Mouse (Mus musculus) kidney, adult 2 months (tissue): ENCODE results near the gene Sh3bgrl3. TPM values are rescaled to one million over a fixed set of nuclear protein-coding genes. Genes with fewer than 3 reads are reported as not detected.

Experiments
- DNase-seq: peaks from one replicate; pipeline ENCODE4 v3.0.0; 2021
- H3K27ac ChIP-seq: fragments of 200-500 bp; 2 replicates; pipeline ENCODE4 v1.5.1; 2012; ENCODE audit warnings: low read depth, low read length, control low read depth, inconsistent platforms; ENCODE audit not compliant: insufficient read depth
- H3K27me3 ChIP-seq: fragments of 200-500 bp; replicated peaks from 2 replicates; pipeline ENCODE4 v1.6.1; 2012; ENCODE audit warnings: mild to moderate bottlenecking, moderate library complexity, low read length, inconsistent platforms; ENCODE audit not compliant: control insufficient read depth, insufficient read depth
- H3K36me3 ChIP-seq: fragments of 200-500 bp; 2 replicates; pipeline ENCODE4 v1.6.1; 2012; ENCODE audit warnings: mild to moderate bottlenecking, moderate library complexity, low read length, inconsistent platforms; ENCODE audit not compliant: control insufficient read depth, insufficient read depth
- H3K4me1 ChIP-seq: fragments of 200-500 bp; 2 replicates; pipeline ENCODE4 v1.6.1; 2011; ENCODE audit warnings: low read length; ENCODE audit not compliant: control insufficient read depth, insufficient read depth
- H3K4me3 ChIP-seq: fragments of 200-500 bp; 2 replicates; pipeline ENCODE4 v1.5.1; 2011; ENCODE audit warnings: mild to moderate bottlenecking, low read depth, low read length, control low read depth; ENCODE audit not compliant: insufficient read depth
- CTCF ChIP-seq: fragments of 200-500 bp; conservative IDR thresholded peaks from 2 replicates; pipeline ENCODE4 v1.5.1; 2011; ENCODE audit warnings: low read depth, mild to moderate bottlenecking, control low read depth, low read length, moderate library complexity, mixed read lengths; ENCODE audit not compliant: insufficient read depth, insufficient read length
- POLR2A ChIP-seq: fragments of 200-500 bp; IDR thresholded peaks from one replicate; pipeline ENCODE4 v1.6.1; 2011; ENCODE audit warnings: low read depth, low read length, control low read depth
- WGBS: fragments of 180-500 bp; shearing (Covaris S2); methylation state at CpG from one replicate; pipeline ENCODE4 v1.1.7; 2018; 5-methylcytosine and 5-hydroxymethylcytosine counted together
- polyA plus RNA-seq: library from polyadenylated mRNA; depleted of rRNA; stranded (reverse); fragments of >200 nt; gene quantifications from 2 replicates; pipeline ENCODE4 v1.2.3, GENCODE M21; 2012

The Sh3bgrl3 gene
- polyA plus RNA-seq, 1 experiment = 323 TPM

- H3K27me3 ChIP-seq = no peaks in the 10 kb centered on the region
- no peaks in the 10 kb centered on the region for H3K36me3 ChIP-seq
- no peak overlapping the region for H3K27ac ChIP-seq
- no peak for DNase-seq
- TF ChIP-seq POLR2A (no peak), CTCF (no peak)
- no peak overlapping the region for H3K4me3 ChIP-seq
- 82% methylated on average over 16 of the region's 16 CpGs for WGBS
- H3K4me1 ChIP-seq = no peaks in the 10 kb centered on the region
These were observed 37.9 kb downstream of the Sh3bgrl3 start for GRCm38 (mm10) chr4:134090521-134091224.

- WGBS = 70% methylated on average over 9 of the region's 9 CpGs
- Histone ChIP-seq H3K4me3 (no peak overlapping the region), H3K27me3 (no peaks in the 10 kb centered on the region), H3K36me3 (no peaks in the 10 kb centered on the region), H3K27ac (no peak overlapping the region), H3K4me1 (no peaks in the 10 kb centered on the region)
- no peak for TF ChIP-seq POLR2A
- TF ChIP-seq CTCF = no peak; the same call in 1 of the 2 replicates
- peak; percentile 32 for DNase-seq
These were observed 39.6 kb downstream of the Sh3bgrl3 start for GRCm38 (mm10) chr4:134089029-134089428.

- Histone ChIP-seq H3K36me3 (no peaks in the 10 kb centered on the region), H3K4me1 (no peaks in the 10 kb centered on the region), H3K27ac (no peak overlapping the region), H3K27me3 (no peaks in the 10 kb centered on the region), H3K4me3 (no peak overlapping the region)
- WGBS = 19% methylated on average over 7 of the region's 7 CpGs
- TF ChIP-seq POLR2A (no peak), CTCF (peak; percentile 84)
- DNase-seq = peak; percentile 60
These were observed 41.2 kb downstream of the Sh3bgrl3 start for GRCm38 (mm10) chr4:134087412-134087811.

GRCm38 (mm10) chr4:134084999-134085398, 43.6 kb downstream of the Sh3bgrl3 start:
- WGBS = 92% methylated on average over 4 of the region's 4 CpGs
- no peak for TF ChIP-seq POLR2A
- TF ChIP-seq CTCF = no peak
- H3K4me1 ChIP-seq = no peaks in the 10 kb centered on the region
- no peaks in the 10 kb centered on the region for H3K27me3 ChIP-seq
- DNase-seq = no peak
- H3K4me3 ChIP-seq = no peak overlapping the region
- no peaks in the 10 kb centered on the region for H3K36me3 ChIP-seq
- no peak overlapping the region for H3K27ac ChIP-seq

- TF ChIP-seq POLR2A (no peak), CTCF (no peak)
- Histone ChIP-seq H3K4me1 (no peaks in the 10 kb centered on the region; the same call in 1 of the 2 replicates), H3K27ac (no peak overlapping the region), H3K4me3 (peak overlapping the region; percentile 58; the same call in 1 of the 2 replicates), H3K27me3 (no peaks in the 10 kb centered on the region), H3K36me3 (no peaks in the 10 kb centered on the region)
- 11% methylated on average over 7 of the region's 7 CpGs for WGBS
- DNase-seq = no peak
These were observed 46.1 kb downstream of the Sh3bgrl3 start for GRCm38 (mm10) chr4:134082460-134082859.

GRCm38 (mm10) chr4:134081730-134082386, 46.7 kb downstream of the Sh3bgrl3 start:
- peak; percentile 92 for DNase-seq
- H3K27ac ChIP-seq = no peak overlapping the region
- under 1% methylated on average over 41 of the region's 41 CpGs for WGBS

GRCm38 (mm10) chr4:134080674-134081073, 47.9 kb downstream of the Sh3bgrl3 start:
- H3K4me3 ChIP-seq = no peak overlapping the region
- H3K4me1 ChIP-seq = no peaks in the 10 kb centered on the region; the same call in 1 of the 2 replicates
- no peak for TF ChIP-seq CTCF
- no peak for TF ChIP-seq POLR2A
- WGBS = 88% methylated on average over 4 of the region's 4 CpGs
- H3K27me3 ChIP-seq = no peaks in the 10 kb centered on the region
- H3K36me3 ChIP-seq = no peaks in the 10 kb centered on the region
- H3K27ac ChIP-seq = no peak overlapping the region
- no peak for DNase-seq

More at GRCm38 (mm10) chr4:134081730-134082386, 46.7 kb downstream of the Sh3bgrl3 start:
- no peaks in the 10 kb centered on the region for H3K36me3 ChIP-seq
- H3K4me1 ChIP-seq = no peaks in the 10 kb centered on the region; the same call in 1 of the 2 replicates
- H3K27me3 ChIP-seq = no peaks in the 10 kb centered on the region
- H3K4me3 ChIP-seq = peak overlapping the region; percentile 58
- TF ChIP-seq POLR2A (no peak), CTCF (no peak)
